Mouse (Mus musculus): ENCODE results near the gene Il11ra1. TPM values are rescaled to one million over a fixed set of nuclear protein-coding genes. Genes with fewer than 3 reads are reported as not detected.
"Not testable (repeated sequence)": the region's sequence is repeated elsewhere in the genome, so short reads cannot be mapped to it uniquely, and the experiment has no call there.

The Il11ra1 gene
- polyA plus RNA-seq, 1 experiment from 2014 or later, result 184 TPM

DNA sequence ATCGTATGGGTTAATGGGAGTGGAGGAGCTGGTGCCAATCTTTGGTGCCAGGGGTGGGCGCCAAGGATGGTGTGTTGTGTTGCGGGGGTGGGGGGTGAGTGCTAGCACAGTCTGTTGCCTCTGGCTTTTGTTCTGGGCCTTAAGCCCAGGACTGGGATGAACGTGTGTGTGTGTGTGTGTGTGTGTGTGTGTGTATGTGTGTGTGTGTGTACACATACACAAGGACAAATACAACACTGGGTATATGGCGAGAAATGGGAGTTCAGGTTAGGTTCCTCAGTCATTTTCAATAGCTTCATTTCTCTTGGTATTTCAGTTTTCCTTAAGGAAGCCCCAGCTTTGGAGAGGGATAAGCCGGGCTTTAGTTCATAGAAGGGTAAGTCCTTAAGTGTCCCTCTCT, 63.4 kb downstream of the Il11ra1 start:
- WGBS, result 81% methylated on average over 3 of the region's 6 CpGs
- not testable (repeated sequence) for H3K4me3 ChIP-seq (ENCODE audit: low read length); ATAC-seq (ENCODE audit: low FRiP score, low TSS enrichment); H3K9me3 ChIP-seq (ENCODE audit: low read length); H3K9ac ChIP-seq (replicated peaks; ENCODE audit: low read length); H3K27ac ChIP-seq (ENCODE audit: low read length); H3K36me3 ChIP-seq (ENCODE audit: insufficient read depth, low read length); H3K27me3 ChIP-seq (ENCODE audit: insufficient read depth, low read length)
- H3K4me2 ChIP-seq (replicated peaks; ENCODE audit: low read depth, low read length), result peak overlapping the region; percentile 65; the same call in 1 of the 2 replicates
- peaks cover 32% of the 10 kb centered on the region for H3K4me1 ChIP-seq (ENCODE audit: insufficient read depth, low read length)

DNA sequence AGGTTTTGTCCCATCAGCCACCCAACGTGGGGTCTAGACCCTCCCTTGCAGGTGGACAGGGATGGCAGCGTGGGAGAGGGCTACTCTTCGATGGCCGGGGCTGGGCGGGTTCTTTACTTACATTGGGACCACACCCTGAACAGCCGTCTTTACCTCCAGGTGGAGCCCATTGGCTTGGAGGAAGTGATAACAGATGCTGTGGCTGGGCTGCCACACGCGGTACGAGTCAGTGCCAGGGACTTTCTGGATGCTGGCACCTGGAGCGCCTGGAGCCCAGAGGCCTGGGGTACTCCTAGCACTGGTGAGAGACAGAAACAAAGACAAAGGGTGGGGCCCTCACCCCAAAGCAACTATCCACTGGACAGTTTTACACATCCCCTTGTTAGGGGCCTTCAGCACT, 67.5 kb downstream of the Il11ra1 start:
- not testable (repeated sequence) for ATAC-seq (ENCODE audit: low FRiP score, low TSS enrichment); H3K9ac ChIP-seq (replicated peaks; ENCODE audit: low read length); H3K4me2 ChIP-seq (replicated peaks; ENCODE audit: low read depth, low read length); H3K27me3 ChIP-seq (ENCODE audit: insufficient read depth, low read length); H3K36me3 ChIP-seq (ENCODE audit: insufficient read depth, low read length); H3K27ac ChIP-seq (ENCODE audit: low read length); H3K4me3 ChIP-seq (ENCODE audit: low read length); H3K4me1 ChIP-seq (ENCODE audit: insufficient read depth, low read length); H3K9me3 ChIP-seq (ENCODE audit: low read length)
- WGBS, result 82% methylated on average over 10 of the region's 10 CpGs

DNA sequence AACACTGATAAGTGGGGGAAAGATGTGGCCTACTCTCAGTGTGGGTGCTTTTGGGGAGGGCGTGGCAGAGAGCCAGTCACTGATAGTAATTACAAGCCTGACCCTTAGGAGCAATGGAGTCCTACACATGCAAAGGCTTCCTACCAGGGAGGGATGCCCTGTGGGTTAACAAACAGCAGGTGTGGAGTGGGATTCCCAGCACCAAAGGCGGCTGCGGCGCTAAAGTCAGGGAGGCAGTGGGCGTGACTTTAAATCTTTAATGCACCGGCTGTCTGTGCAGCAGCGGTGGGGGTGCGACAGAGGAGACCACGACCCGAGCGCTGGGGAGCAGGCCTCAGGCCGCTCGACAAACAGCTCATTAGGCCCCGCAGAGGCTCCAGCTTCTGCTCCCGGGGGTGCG, 73.2 kb downstream of the Il11ra1 start:
- not testable (repeated sequence) for H3K27me3 ChIP-seq (ENCODE audit: insufficient read depth, low read length); ATAC-seq (ENCODE audit: low FRiP score, low TSS enrichment); H3K4me1 ChIP-seq (ENCODE audit: insufficient read depth, low read length); H3K9me3 ChIP-seq (ENCODE audit: low read length); H3K36me3 ChIP-seq (ENCODE audit: insufficient read depth, low read length)
- Histone ChIP-seq H3K27ac (ENCODE audit: low read length) (peak overlapping the region; percentile 43; the same call in 1 of the 2 replicates), H3K4me3 (ENCODE audit: low read length) (peak overlapping the region; percentile 30), H3K9ac (replicated peaks; ENCODE audit: low read length) (0 out of 2 replicates have a peak overlapping the region, but pooled peaks have one; percentile 31), H3K4me2 (replicated peaks; ENCODE audit: low read depth, low read length) (peak overlapping the region; percentile 46)
- WGBS, result 1% methylated on average over 5 of the region's 16 CpGs

DNA sequence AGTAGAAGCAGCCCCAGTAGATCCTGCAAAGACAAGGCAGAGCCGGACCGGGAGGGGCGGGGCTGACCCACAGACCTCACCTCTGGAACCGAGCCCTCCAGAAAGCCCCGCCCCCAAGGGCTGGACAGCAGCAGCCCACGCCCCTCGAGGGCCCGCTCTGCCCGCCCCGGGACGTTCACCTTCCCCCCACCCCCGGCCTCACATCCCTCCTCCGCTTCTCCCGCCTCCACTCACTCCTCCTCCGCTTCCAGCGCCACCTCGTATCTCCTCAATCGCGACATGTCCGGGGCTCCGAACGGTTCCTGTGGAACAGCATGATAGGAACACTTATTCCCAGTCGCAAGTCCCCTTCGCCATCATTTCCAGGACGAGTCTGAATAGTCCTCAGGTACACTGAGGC, 73.7 kb downstream of the Il11ra1 start:
- H3K9me3 ChIP-seq (ENCODE audit: low read length); H3K27me3 ChIP-seq (ENCODE audit: insufficient read depth, low read length); ATAC-seq (ENCODE audit: low FRiP score, low TSS enrichment); H3K9ac ChIP-seq (replicated peaks; ENCODE audit: low read length); H3K36me3 ChIP-seq (ENCODE audit: insufficient read depth, low read length); H3K4me1 ChIP-seq (ENCODE audit: insufficient read depth, low read length); H3K27ac ChIP-seq (ENCODE audit: low read length): not testable (repeated sequence)
- H3K4me3 ChIP-seq (ENCODE audit: low read length), result peak overlapping the region; percentile 44
- H3K4me2 ChIP-seq (replicated peaks; ENCODE audit: low read depth, low read length), result peak overlapping the region; percentile 40; the same call in 1 of the 2 replicates
- 1% methylated on average over 16 of the region's 25 CpGs for WGBS

DNA sequence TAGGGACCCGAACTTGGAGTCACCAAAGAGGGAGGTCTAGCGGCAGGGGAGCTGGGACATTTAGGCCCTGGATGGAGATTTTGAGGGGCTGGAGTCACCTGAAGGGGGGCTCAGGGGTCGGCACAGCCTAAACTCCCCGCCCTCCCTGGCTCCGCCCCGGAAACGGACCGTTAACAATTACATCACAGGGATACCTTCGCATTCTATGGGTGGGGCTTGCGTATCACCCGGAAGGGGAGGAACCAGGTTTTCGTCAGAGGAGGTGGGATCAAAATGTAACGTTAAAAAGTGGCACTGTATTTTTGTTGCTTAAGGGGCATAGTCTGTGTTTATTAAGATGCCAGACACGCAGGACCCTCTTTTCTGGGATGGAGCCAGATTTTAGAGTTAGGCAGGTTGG, 74.2 kb downstream of the Il11ra1 start, which contains the start of gene Ccl27a:
Gene Ccl27a, minus strand, starts transcription at position 246 of the 400 bp plus-strand sequence.
- H3K9ac ChIP-seq (replicated peaks; ENCODE audit: low read length), result 0 out of 2 replicates have a peak within 1 kb of the TSS, but pooled peaks have one; percentile 31
- not testable (repeated sequence) for H3K36me3 ChIP-seq (ENCODE audit: insufficient read depth, low read length); ATAC-seq (ENCODE audit: low FRiP score, low TSS enrichment); H3K9me3 ChIP-seq (ENCODE audit: low read length); H3K4me1 ChIP-seq (ENCODE audit: insufficient read depth, low read length); H3K27me3 ChIP-seq (ENCODE audit: insufficient read depth, low read length)
- H3K4me2 ChIP-seq (replicated peaks; ENCODE audit: low read depth, low read length), result peak within 1 kb of the TSS; percentile 46
- peak within 1 kb of the TSS; percentile 43; the same call in 1 of the 2 replicates for H3K27ac ChIP-seq (ENCODE audit: low read length)
- peak within 1 kb of the TSS; percentile 44 for H3K4me3 ChIP-seq (ENCODE audit: low read length)
- WGBS, result 3% methylated on average over 12 of the region's 14 CpGs

DNA sequence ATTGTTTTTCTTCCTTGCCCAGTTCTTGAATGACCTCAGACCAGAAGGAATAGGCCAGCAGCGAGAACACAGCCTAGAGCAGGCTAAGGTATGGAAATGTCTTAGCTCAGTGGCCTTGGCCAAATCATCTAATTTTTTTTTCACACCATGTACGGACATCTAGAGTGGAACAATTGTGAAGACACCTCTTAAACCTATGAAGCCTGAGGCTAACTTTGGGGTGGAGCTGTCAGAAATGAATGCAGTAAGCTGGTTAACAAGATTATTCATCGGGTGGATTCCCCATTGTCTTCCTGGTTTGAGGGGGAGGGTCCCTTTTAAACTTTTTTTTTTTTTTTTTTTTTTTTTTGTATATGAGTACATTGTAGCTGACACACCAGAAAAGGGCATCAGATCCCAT, 74.7 kb downstream of the Il11ra1 start:
- H3K4me3 ChIP-seq (ENCODE audit: low read length), result peak overlapping the region; percentile 44; the same call in 1 of the 2 replicates
- not testable (repeated sequence) for ATAC-seq (ENCODE audit: low FRiP score, low TSS enrichment)
- 73% methylated on average over 3 of the region's 3 CpGs for WGBS

DNA sequence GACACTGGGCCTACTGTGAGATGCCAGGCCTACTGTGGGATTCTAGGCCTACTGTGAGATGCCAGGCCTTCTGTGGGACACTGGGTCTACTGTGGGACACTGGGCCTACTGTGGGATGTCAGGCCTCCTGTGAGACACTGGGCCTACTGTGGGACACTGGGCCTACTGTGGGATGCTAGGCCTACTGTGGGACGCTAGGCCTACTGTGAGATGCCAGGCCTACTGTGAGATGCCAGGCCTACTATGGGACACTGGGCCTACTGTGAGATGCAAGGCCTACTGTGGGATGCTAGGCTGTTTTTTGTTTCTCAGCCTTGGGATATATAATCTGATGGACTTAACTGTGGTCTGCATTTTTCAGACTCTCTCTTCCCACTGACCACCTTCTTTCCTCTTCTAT, 76.1 kb downstream of the Il11ra1 start:
- not testable (repeated sequence) for H3K4me3 ChIP-seq (ENCODE audit: low read length); H3K27me3 ChIP-seq (ENCODE audit: insufficient read depth, low read length); H3K27ac ChIP-seq (ENCODE audit: low read length); H3K9me3 ChIP-seq (ENCODE audit: low read length); H3K4me2 ChIP-seq (replicated peaks; ENCODE audit: low read depth, low read length); H3K36me3 ChIP-seq (ENCODE audit: insufficient read depth, low read length); H3K4me1 ChIP-seq (ENCODE audit: insufficient read depth, low read length); H3K9ac ChIP-seq (replicated peaks; ENCODE audit: low read length); ATAC-seq (ENCODE audit: low FRiP score, low TSS enrichment)
- whole genome bisulfite sequencing, result 93% methylated on average over 1 of the region's 1 CpGs

More for the DNA sequence above, 74.7 kb downstream of the Il11ra1 start:
- peak overlapping the region; percentile 46 for H3K4me2 ChIP-seq (replicated peaks; ENCODE audit: low read depth, low read length)
- not testable (repeated sequence) for H3K9ac ChIP-seq (replicated peaks; ENCODE audit: low read length); H3K27me3 ChIP-seq (ENCODE audit: insufficient read depth, low read length); H3K9me3 ChIP-seq (ENCODE audit: low read length); H3K4me1 ChIP-seq (ENCODE audit: insufficient read depth, low read length); H3K36me3 ChIP-seq (ENCODE audit: insufficient read depth, low read length)
- H3K27ac ChIP-seq (ENCODE audit: low read length), result 0 out of 2 replicates have a peak overlapping the region, but pooled peaks have one; percentile 43

DNA sequence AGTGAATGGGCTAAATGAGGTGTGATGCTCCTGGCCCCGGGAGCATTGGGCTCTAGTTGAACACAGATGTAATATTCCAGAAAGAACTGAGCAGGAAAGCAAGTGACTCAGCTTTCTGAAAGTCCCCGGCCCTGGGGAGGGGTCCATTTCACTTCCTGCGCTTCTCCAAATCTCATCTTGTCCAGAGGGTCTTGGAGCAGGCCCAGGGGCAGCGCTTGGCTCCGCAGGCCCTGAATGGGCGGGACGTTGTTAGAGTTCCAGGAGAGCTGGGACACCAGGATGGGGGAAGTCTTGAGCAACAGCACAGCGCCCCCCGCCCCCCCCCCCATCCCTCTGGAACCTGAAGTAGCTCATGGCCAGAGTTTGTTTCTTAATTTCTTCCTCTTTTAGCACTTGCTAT, 81.5 kb downstream of the Il11ra1 start:
- not testable (repeated sequence) for H3K9me3 ChIP-seq (ENCODE audit: low read length); H3K4me1 ChIP-seq (ENCODE audit: insufficient read depth, low read length); ATAC-seq (ENCODE audit: low FRiP score, low TSS enrichment); H3K27me3 ChIP-seq (ENCODE audit: insufficient read depth, low read length); H3K9ac ChIP-seq (replicated peaks; ENCODE audit: low read length); H3K36me3 ChIP-seq (ENCODE audit: insufficient read depth, low read length); H3K4me2 ChIP-seq (replicated peaks; ENCODE audit: low read depth, low read length); H3K27ac ChIP-seq (ENCODE audit: low read length); H3K4me3 ChIP-seq (ENCODE audit: low read length)
- 30% methylated on average over 6 of the region's 9 CpGs for whole genome bisulfite sequencing

DNA sequence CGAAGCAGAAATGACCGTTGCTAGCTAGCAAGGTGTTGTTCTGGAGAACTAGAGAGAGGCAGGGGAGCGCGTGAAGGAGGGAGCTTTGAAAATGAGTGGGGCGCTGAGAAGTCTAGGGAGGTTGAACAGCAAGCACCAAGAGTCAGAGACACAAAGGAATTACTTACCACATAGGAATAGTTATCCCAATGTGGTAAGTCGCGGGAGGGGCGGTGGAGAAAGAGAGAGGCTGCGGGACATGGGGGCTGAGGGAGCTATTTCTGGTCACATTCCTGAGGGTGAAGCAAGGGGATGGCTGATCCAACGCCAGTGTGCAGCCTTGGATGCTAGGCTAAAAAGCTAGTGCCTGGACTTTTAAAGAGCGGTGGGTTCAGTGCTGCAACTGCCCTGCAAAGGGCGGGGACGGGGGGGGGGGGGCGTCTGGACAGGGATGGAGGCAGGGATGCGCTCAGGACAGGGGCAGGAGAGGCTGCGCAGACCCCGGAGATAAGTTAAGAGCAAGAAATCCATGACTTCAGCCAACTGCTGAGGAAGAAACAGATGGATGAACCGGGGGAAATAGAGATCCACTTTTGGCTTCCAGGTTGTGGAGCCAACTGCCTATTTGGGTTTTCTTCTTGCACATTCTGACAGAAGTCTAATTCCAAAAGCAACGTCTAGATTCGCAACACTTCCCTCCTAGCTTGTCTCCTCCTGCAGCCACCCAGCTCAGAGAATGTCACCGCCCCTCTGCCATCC, 82.1 kb downstream of the Il11ra1 start:
- not testable (repeated sequence) for H3K27ac ChIP-seq (ENCODE audit: low read length); H3K4me2 ChIP-seq (replicated peaks; ENCODE audit: low read depth, low read length); H3K4me1 ChIP-seq (ENCODE audit: insufficient read depth, low read length); H3K9me3 ChIP-seq (ENCODE audit: low read length); H3K27me3 ChIP-seq (ENCODE audit: insufficient read depth, low read length); H3K4me3 ChIP-seq (ENCODE audit: low read length); H3K9ac ChIP-seq (replicated peaks; ENCODE audit: low read length); H3K36me3 ChIP-seq (ENCODE audit: insufficient read depth, low read length); ATAC-seq (ENCODE audit: low FRiP score, low TSS enrichment)
- 13% methylated on average over 13 of the region's 21 CpGs for WGBS

DNA sequence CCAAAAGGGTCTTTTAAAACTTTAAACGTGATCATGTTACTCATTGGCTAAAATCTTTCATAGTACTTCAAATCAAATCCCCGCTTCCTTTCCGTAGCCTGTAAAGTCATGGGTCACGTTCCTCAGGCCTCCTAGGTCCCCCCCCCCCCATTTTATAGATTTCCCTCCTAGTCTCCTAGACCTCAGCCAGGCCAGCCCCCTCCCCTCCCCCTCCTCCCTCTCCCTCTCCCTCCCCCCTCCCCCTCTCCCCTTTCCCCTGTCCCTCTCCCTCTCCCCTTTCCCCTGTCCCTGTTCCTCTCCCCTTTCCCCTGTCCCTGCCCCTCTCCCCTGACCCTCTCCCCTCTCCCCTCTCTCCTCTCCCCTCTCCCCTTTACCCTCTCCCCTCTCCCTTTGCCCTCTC, 82.9 kb downstream of the Il11ra1 start:
- not testable (repeated sequence) for H3K27me3 ChIP-seq (ENCODE audit: insufficient read depth, low read length); H3K9me3 ChIP-seq (ENCODE audit: low read length); H3K27ac ChIP-seq (ENCODE audit: low read length); H3K4me1 ChIP-seq (ENCODE audit: insufficient read depth, low read length); H3K9ac ChIP-seq (replicated peaks; ENCODE audit: low read length); H3K4me3 ChIP-seq (ENCODE audit: low read length); ATAC-seq (ENCODE audit: low FRiP score, low TSS enrichment); H3K4me2 ChIP-seq (replicated peaks; ENCODE audit: low read depth, low read length); H3K36me3 ChIP-seq (ENCODE audit: insufficient read depth, low read length)
- 27% methylated on average over 4 of the region's 4 CpGs for WGBS

All from kidney, embryonic 16.5 days (tissue).